8 mouse cellular contexts compared by ENCODE assay signal in the genomic region with DNA sequence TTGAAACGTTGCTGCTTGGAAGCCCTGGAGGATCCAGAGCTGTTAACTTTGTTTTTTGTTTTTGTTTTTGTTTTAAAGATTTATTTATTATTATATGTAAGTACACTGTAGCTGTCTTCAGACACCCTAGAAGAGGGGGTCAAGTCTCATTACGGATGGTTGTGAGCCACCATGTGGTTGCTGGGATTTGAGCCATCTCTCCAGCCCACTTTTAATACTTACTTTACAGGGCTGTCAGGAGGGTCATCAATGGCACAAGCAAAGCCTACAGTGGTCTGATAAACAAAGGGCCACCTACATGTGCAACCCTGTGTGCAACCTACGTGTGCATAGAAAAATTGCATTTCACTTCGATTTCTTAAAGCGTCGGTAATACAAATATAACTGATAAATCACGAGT. TPM values are rescaled to one million over a fixed set of nuclear protein-coding genes. Genes with fewer than 3 reads are reported as not detected.
DNase-seq lines count a peak whose midpoint lies in the region; ATAC-seq and TF ChIP-seq lines count a peak whose summit lies in the region.

No protein-coding gene starts in this region.

- peaks cover 13% of the 10 kb centered on the region for H3K4me1 ChIP-seq in heart, embryonic 10.5 days
- peaks cover 22% of the 10 kb centered on the region for H3K4me1 ChIP-seq in E14TG2a.4 (replicated peaks; ENCODE audit: low read depth, low read length)
- H3K4me1 ChIP-seq in forebrain, postnatal 0 days (ENCODE audit: insufficient read depth): peaks cover 5% of the 10 kb centered on the region; the same call in 1 of the 2 replicates
- peaks cover 11% of the 10 kb centered on the region for H3K4me1 ChIP-seq in liver, embryonic 16.5 days (ENCODE audit: control insufficient read depth, low read depth, low read length)

- no peak for DNase-seq in heart, embryonic 10.5 days (ENCODE audit: low spot score)
- DNase-seq in heart, postnatal 36 days: no peak
- DNase-seq in forebrain, postnatal 0 days: no peak
- DNase-seq in right cerebral cortex, adult 18-20 months: no peak
- no peak for DNase-seq in cerebellum, postnatal 25 days

- H3K4me2 ChIP-seq in forebrain, postnatal 0 days (ENCODE audit: low read depth): peak overlapping the region; percentile 62
- H3K4me2 ChIP-seq in liver, embryonic 16.5 days (ENCODE audit: low read depth, low read length): peak overlapping the region; percentile 94

- peak overlapping the region; percentile 93 for H3K27ac ChIP-seq in heart, embryonic 10.5 days
- H3K27ac ChIP-seq in forebrain, postnatal 0 days (ENCODE audit: low read depth, low read length): no peak overlapping the region; the same call in 1 of the 2 replicates
- peak overlapping the region; percentile 97 for H3K27ac ChIP-seq in liver, embryonic 16.5 days (ENCODE audit: low read length)

- intact Hi-C loops in heart, postnatal 36 days (cut with DNase I): loop anchor here (1.0 to 5.0 kb wide), 2 partner anchors 19 to 90 kb away; a partner anchor contains a TSS

- ATAC-seq in forebrain, postnatal 0 days: no peak; the same call in 1 of the 2 replicates
- ATAC-seq in liver, embryonic 16.5 days (ENCODE audit: low read depth): no peak
- no peak for ATAC-seq in CD4-positive, CD25-positive, alpha-beta regulatory T cell, adult 4 months

- no peaks in the 10 kb centered on the region for H3K9me3 ChIP-seq in heart, embryonic 10.5 days
- no peaks in the 10 kb centered on the region for H3K9me3 ChIP-seq in E14TG2a.4 (ENCODE audit: low read length)
- no peaks in the 10 kb centered on the region for H3K9me3 ChIP-seq in forebrain, postnatal 0 days (ENCODE audit: low read length)
- H3K9me3 ChIP-seq in liver, embryonic 16.5 days (replicated peaks; ENCODE audit: control insufficient read depth, low read length): no peaks in the 10 kb centered on the region

- H3K27me3 ChIP-seq in heart, embryonic 10.5 days (ENCODE audit: insufficient read depth, poor library complexity, severe bottlenecking): no peaks in the 10 kb centered on the region
- H3K27me3 ChIP-seq in E14TG2a.4 (ENCODE audit: insufficient read depth, low read length): no peaks in the 10 kb centered on the region
- H3K27me3 ChIP-seq in forebrain, postnatal 0 days (ENCODE audit: insufficient read depth, low read length): no peaks in the 10 kb centered on the region
- H3K27me3 ChIP-seq in liver, embryonic 16.5 days (ENCODE audit: control insufficient read depth, insufficient read depth, low read depth, low read length): no peaks in the 10 kb centered on the region

- no peaks in the 10 kb centered on the region for H3K36me3 ChIP-seq in heart, embryonic 10.5 days
- H3K36me3 ChIP-seq in E14TG2a.4 (ENCODE audit: insufficient read depth, low read length): no peaks in the 10 kb centered on the region
- H3K36me3 ChIP-seq in forebrain, postnatal 0 days (ENCODE audit: insufficient read depth): no peaks in the 10 kb centered on the region
- no peaks in the 10 kb centered on the region for H3K36me3 ChIP-seq in liver, embryonic 16.5 days (ENCODE audit: control insufficient read depth, insufficient read depth)

- 43% methylated on average over 7 of the region's 7 CpGs for WGBS in heart, embryonic 10.5 days
- 48% methylated on average over 7 of the region's 7 CpGs for WGBS in forebrain, postnatal 0 days
- 38% methylated on average over 7 of the region's 7 CpGs for WGBS in liver, embryonic 16.5 days (ENCODE audit: insufficient replicate concordance)

- H3K9ac ChIP-seq in forebrain, postnatal 0 days: peak overlapping the region; percentile 76
- peak overlapping the region; percentile 83 for H3K9ac ChIP-seq in liver, embryonic 16.5 days (ENCODE audit: low read depth, low read length)

- no peak for TF ChIP-seq CTCF in E14TG2a.4 (conservative IDR thresholded peaks at IDR 0.05; ENCODE audit: low read length)
- no peak for TF ChIP-seq CTCF in forebrain, postnatal 0 days (IDR thresholded peaks at IDR 0.05; ENCODE audit: low read depth)

- peak overlapping the region; percentile 85 for H3K4me3 ChIP-seq in heart, embryonic 10.5 days
- H3K4me3 ChIP-seq in E14TG2a.4 (replicated peaks; ENCODE audit: low read length): peak overlapping the region; percentile 93
- peak overlapping the region; percentile 72 for H3K4me3 ChIP-seq in forebrain, postnatal 0 days (ENCODE audit: low read depth, low read length)
- H3K4me3 ChIP-seq in liver, embryonic 16.5 days (ENCODE audit: low read depth, low read length): peak overlapping the region; percentile 89

RNA-seq across cellular contexts. Expression of a gene that starts 0.6 kb away (rescaled TPM):
- polyA plus RNA-seq in heart, embryonic 10.5 days (2016; fragmentation: Nextera tagmentation; extraction: Ambion mirVana): 10.9 and 12.0 TPM in 2 replicates
- 1 to 10 TPM; 5.0 to 5.2 TPM for total RNA-seq in heart, postnatal 36 days (2021)
- total RNA-seq in forebrain, postnatal 0 days (2014; rRNA removed): 17.2 and 18.3 TPM in 2 replicates
- 13.6 and 13.9 TPM in 2 replicates for polyA plus RNA-seq in forebrain, postnatal 0 days (2015; fragmentation: Nextera tagmentation; extraction: Ambion mirVana)
- 5.2 and 5.7 TPM in 2 replicates for polyA plus RNA-seq in liver, embryonic 16.5 days (2015; fragmentation: Nextera tagmentation; extraction: Ambion mirVana)
- polyA plus RNA-seq in CD4-positive, CD25-positive, alpha-beta regulatory T cell, adult 4 months (2017; shearing (Covaris generic)): 10 to 100 TPM; 11.7 to 21.5 TPM

RNA-seq across cellular contexts. Expression of a gene that starts 19.5 kb away (rescaled TPM):
- 70.3 and 71.2 TPM in 2 replicates for polyA plus RNA-seq in heart, embryonic 10.5 days (2016; fragmentation: Nextera tagmentation; extraction: Ambion mirVana)
- 10 to 100 TPM; 42.5 to 44.8 TPM for total RNA-seq in heart, postnatal 36 days (2021)
- 153 and 157 TPM in 2 replicates for total RNA-seq in forebrain, postnatal 0 days (2014; rRNA removed)
- polyA plus RNA-seq in forebrain, postnatal 0 days (2015; fragmentation: Nextera tagmentation; extraction: Ambion mirVana): 83.5 and 111 TPM in 2 replicates
- 30.1 and 31.4 TPM in 2 replicates for polyA plus RNA-seq in liver, embryonic 16.5 days (2015; fragmentation: Nextera tagmentation; extraction: Ambion mirVana)
- polyA plus RNA-seq in CD4-positive, CD25-positive, alpha-beta regulatory T cell, adult 4 months (2017; shearing (Covaris generic)): 10 to 100 TPM; 17.4 to 19.3 TPM
